Mouse (Mus musculus) lung, postnatal 0 days (tissue): ENCODE results near the gene Fgd5. TPM values are rescaled to one million over a fixed set of nuclear protein-coding genes. Genes with fewer than 3 reads are reported as not detected.

ENCODE experiments used
- ATAC-seq: fragments of 200-750 bp; cut with Nextera tagmentation; 2 replicates; pipeline ENCODE4 v1.8.0; 2017; ENCODE audit warnings: moderate library complexity
- DNase-seq: peaks from one replicate; pipeline ENCODE4 v3.0.0-alpha.2; 2016; ENCODE audit warnings: low spot score
- H3K27ac ChIP-seq: fragments of 300-500 bp; sonication (generic); 2 replicates; pipeline ENCODE4 v1.5.1; 2014; ENCODE audit warnings: antibody characterized with exemption, mild to moderate bottlenecking, low read length, mixed read lengths
- H3K27me3 ChIP-seq: fragments of 300-500 bp; sonication (generic); replicated peaks from 2 replicates; pipeline ENCODE4 v1.6.1; 2014; ENCODE audit warnings: low read length, mixed read lengths; ENCODE audit not compliant: insufficient read depth
- H3K36me3 ChIP-seq: fragments of 300-500 bp; sonication (generic); 2 replicates; pipeline ENCODE4 v1.6.1; 2014; ENCODE audit warnings: low read length, mixed read lengths; ENCODE audit not compliant: insufficient read depth
- H3K4me1 ChIP-seq: fragments of 300-500 bp; sonication (generic); 2 replicates; pipeline ENCODE4 v1.6.1; 2014; ENCODE audit warnings: antibody characterized with exemption, low read depth, low read length, mixed read lengths; ENCODE audit not compliant: insufficient read depth
- H3K4me2 ChIP-seq: fragments of 300-500 bp; sonication (generic); replicated peaks from 2 replicates; pipeline ENCODE4 v1.6.1; 2014; ENCODE audit warnings: low read depth, mild to moderate bottlenecking, low read length, moderate library complexity, mixed read lengths
- H3K4me3 ChIP-seq: fragments of 300-500 bp; sonication (generic); 2 replicates; pipeline ENCODE4 v1.5.1; 2014; ENCODE audit warnings: low read depth, low read length
- H3K9ac ChIP-seq: fragments of 300-500 bp; sonication (generic); replicated peaks from 2 replicates; pipeline ENCODE4 v1.6.1; 2014; ENCODE audit warnings: low read depth, mild to moderate bottlenecking
- H3K9me3 ChIP-seq: fragments of 300-500 bp; sonication (generic); 2 replicates; pipeline ENCODE4 v1.6.1; 2016; ENCODE audit warnings: low read length, mixed read lengths
- CTCF ChIP-seq: IDR thresholded peaks from 2 replicates; pipeline ENCODE4 v1.5.1; 2016; ENCODE audit warnings: antibody characterized with exemption, mild to moderate bottlenecking
- EP300 ChIP-seq: IDR thresholded peaks from 2 replicates; pipeline ENCODE4 v1.6.1; 2016; ENCODE audit warnings: antibody characterized with exemption, mild to moderate bottlenecking, control low read depth
- WGBS: fragments of 180-500 bp; shearing (Covaris S2); extraction: QIAGEN DNeasy Blood & Tissue Kit; methylation state at CpG from one replicate; pipeline ENCODE4 v1.1.7; 2014; 5-methylcytosine and 5-hydroxymethylcytosine counted together
- polyA plus RNA-seq: library from polyadenylated mRNA; unstranded; fragments of >200 nt; fragmentation: Nextera tagmentation; extraction: Ambion mirVana; gene quantifications from 2 replicates; pipeline ENCODE4 v1.2.1, GENCODE M21; 2015

Gene Fgd5
- polyA plus RNA-seq, 1 experiment from 2014 or later: 19.2 TPM

- Histone ChIP-seq H3K4me2 (no peak overlapping the region), H3K9ac (no peak overlapping the region), H3K9me3 (no peaks in the 10 kb centered on the region), H3K4me3 (no peak overlapping the region), H3K27ac (0 out of 2 replicates have a peak overlapping the region, but pooled peaks have one; percentile 69), H3K36me3 (no peaks in the 10 kb centered on the region), H3K4me1 (peaks cover 6% of the 10 kb centered on the region; the same call in 1 of the 2 replicates), H3K27me3 (no peaks in the 10 kb centered on the region)
- ATAC-seq (no peak), DNase-seq (no peak)
- 70% methylated on average over 3 of the region's 3 CpGs for WGBS
- TF ChIP-seq EP300 (no peak), CTCF (no peak)
Observed at GRCm38 (mm10) chr6:92013620-92014019, 34.9 kb downstream of the Fgd5 start.

- H3K36me3 ChIP-seq: no peaks in the 10 kb centered on the region
- H3K4me3 ChIP-seq: no peak overlapping the region
- no peak overlapping the region for H3K9ac ChIP-seq
- 43% methylated on average over 7 of the region's 7 CpGs for WGBS
- H3K4me2 ChIP-seq: 0 out of 2 replicates have a peak overlapping the region, but pooled peaks have one; percentile 5
- peak; percentile 80 for DNase-seq
- H3K27me3 ChIP-seq: no peaks in the 10 kb centered on the region
- peak; percentile 93 for ATAC-seq
- H3K9me3 ChIP-seq: no peaks in the 10 kb centered on the region
- H3K4me1 ChIP-seq: peaks cover 6% of the 10 kb centered on the region; the same call in 1 of the 2 replicates
- peak overlapping the region; percentile 69 for H3K27ac ChIP-seq
- TF ChIP-seq CTCF (no peak; the same call in 1 of the 2 replicates), EP300 (peak; percentile 81)
Observed at GRCm38 (mm10) chr6:92014936-92015335, 36.3 kb downstream of the Fgd5 start.

- TF ChIP-seq CTCF (no peak), EP300 (no peak)
- H3K4me3 ChIP-seq: no peak overlapping the region
- H3K27ac ChIP-seq: peak overlapping the region; percentile 69
- no peaks in the 10 kb centered on the region for H3K27me3 ChIP-seq
- ATAC-seq (no peak), DNase-seq (no peak)
- 65% methylated on average over 5 of the region's 5 CpGs for WGBS
- H3K4me1 ChIP-seq: peaks cover 6% of the 10 kb centered on the region; the same call in 1 of the 2 replicates
- no peaks in the 10 kb centered on the region for H3K9me3 ChIP-seq
- no peaks in the 10 kb centered on the region for H3K36me3 ChIP-seq
- H3K9ac ChIP-seq: no peak overlapping the region
- no peak overlapping the region for H3K4me2 ChIP-seq
Observed at GRCm38 (mm10) chr6:92015848-92016247, 37.2 kb downstream of the Fgd5 start.

GRCm38 (mm10) chr6:92016738-92017137 lies 38.1 kb downstream of the Fgd5 start:
- no peak overlapping the region for H3K4me3 ChIP-seq
- H3K27me3 ChIP-seq: no peaks in the 10 kb centered on the region
- TF ChIP-seq EP300: no peak
- no peak for TF ChIP-seq CTCF
- H3K27ac ChIP-seq: no peak overlapping the region
- H3K9me3 ChIP-seq: no peaks in the 10 kb centered on the region
- H3K4me2 ChIP-seq: no peak overlapping the region
- peaks cover 6% of the 10 kb centered on the region; the same call in 1 of the 2 replicates for H3K4me1 ChIP-seq
- H3K9ac ChIP-seq: no peak overlapping the region
- H3K36me3 ChIP-seq: no peaks in the 10 kb centered on the region
- ATAC-seq: no peak
- no peak for DNase-seq
- 78% methylated on average over 6 of the region's 6 CpGs for WGBS

- ATAC-seq: no peak
- H3K9me3 ChIP-seq: no peaks in the 10 kb centered on the region
Observed at GRCm38 (mm10) chr6:92018421-92018820, 39.7 kb downstream of the Fgd5 start.

GRCm38 (mm10) chr6:92021061-92021460 lies 42.4 kb downstream of the Fgd5 start:
- peak; percentile 38; the same call in 1 of the 2 replicates for ATAC-seq
- Histone ChIP-seq H3K27me3 (no peaks in the 10 kb centered on the region), H3K4me2 (no peak overlapping the region), H3K9me3 (no peaks in the 10 kb centered on the region), H3K4me3 (no peak overlapping the region), H3K4me1 (no peaks in the 10 kb centered on the region), H3K36me3 (no peaks in the 10 kb centered on the region), H3K9ac (no peak overlapping the region), H3K27ac (no peak overlapping the region)
- 70% methylated on average over 9 of the region's 9 CpGs for WGBS
- TF ChIP-seq EP300 (no peak), CTCF (no peak)
- no peak for DNase-seq

More at GRCm38 (mm10) chr6:92018421-92018820, 39.7 kb downstream of the Fgd5 start:
- no peak overlapping the region for H3K27ac ChIP-seq
- no peak overlapping the region for H3K4me2 ChIP-seq
- H3K9ac ChIP-seq: no peak overlapping the region
- no peaks in the 10 kb centered on the region for H3K36me3 ChIP-seq
- peaks cover 6% of the 10 kb centered on the region; the same call in 1 of the 2 replicates for H3K4me1 ChIP-seq
- H3K27me3 ChIP-seq: no peaks in the 10 kb centered on the region
- 35% methylated on average over 6 of the region's 6 CpGs for WGBS
- H3K4me3 ChIP-seq: no peak overlapping the region
- no peak for DNase-seq
- TF ChIP-seq EP300 (no peak), CTCF (no peak)
